Mouse (Mus musculus) neural tube, embryonic 14.5 days (tissue): ENCODE measurements at regions not wholly inside any gene's neighbourhood (a gene's known extent, or its start where the extent isn't known, plus 50 kb on each side); places are given as distances from the start of the nearest gene placed in this dataset.
"Not testable (repeated sequence)": the region's sequence is repeated elsewhere in the genome, so short reads cannot be mapped to it uniquely, and the experiment has no call there.

Source experiments
- ATAC-seq: fragments of 200-750 bp; cut with Nextera tagmentation; 2 replicates; pipeline ENCODE4 v1.8.0; 2017; ENCODE audit warnings: low read depth, mild to moderate bottlenecking, moderate TSS enrichment, moderate library complexity
- H3K27ac ChIP-seq: fragments of 300-500 bp; sonication (generic); 2 replicates; pipeline ENCODE4 v1.5.1; 2014; ENCODE audit warnings: low read depth, mild to moderate bottlenecking, control low read depth, low read length, moderate library complexity, mixed read lengths
- H3K27me3 ChIP-seq: fragments of 300-500 bp; sonication (generic); 2 replicates; pipeline ENCODE4 v1.6.1; 2014; ENCODE audit warnings: low read length; ENCODE audit not compliant: control insufficient read depth, insufficient read depth
- H3K36me3 ChIP-seq: fragments of 300-500 bp; sonication (generic); 2 replicates; pipeline ENCODE4 v1.6.1; 2014; ENCODE audit warnings: low read length, mixed read lengths; ENCODE audit not compliant: control insufficient read depth, insufficient read depth
- H3K4me1 ChIP-seq: fragments of 300-500 bp; sonication (generic); 2 replicates; pipeline ENCODE4 v1.6.1; 2014; ENCODE audit warnings: low read length; ENCODE audit not compliant: control insufficient read depth, insufficient read depth
- H3K4me2 ChIP-seq: fragments of 300-500 bp; sonication (generic); 2 replicates; pipeline ENCODE4 v1.6.1; 2014; ENCODE audit warnings: mild to moderate bottlenecking, low read depth, low read length, control low read depth
- H3K4me3 ChIP-seq: fragments of 300-500 bp; sonication (generic); 2 replicates; pipeline ENCODE4 v1.5.1; 2014; ENCODE audit warnings: low read depth, low read length, control low read depth, mixed read lengths
- H3K9ac ChIP-seq: fragments of 300-500 bp; sonication (generic); replicated peaks from 2 replicates; pipeline ENCODE4 v1.6.1; 2014; ENCODE audit warnings: low read depth, mild to moderate bottlenecking, control low read depth, low read length, mixed read lengths
- H3K9me3 ChIP-seq: fragments of 300-500 bp; sonication (generic); 2 replicates; pipeline ENCODE4 v1.6.1; 2016; ENCODE audit warnings: low read length; ENCODE audit not compliant: control insufficient read depth
- WGBS: fragments of 180-500 bp; shearing (Covaris S2); extraction: QIAGEN DNeasy Blood & Tissue Kit; methylation state at CpG from one replicate; pipeline ENCODE4 v1.1.7; 2014; 5-methylcytosine and 5-hydroxymethylcytosine counted together

DNA sequence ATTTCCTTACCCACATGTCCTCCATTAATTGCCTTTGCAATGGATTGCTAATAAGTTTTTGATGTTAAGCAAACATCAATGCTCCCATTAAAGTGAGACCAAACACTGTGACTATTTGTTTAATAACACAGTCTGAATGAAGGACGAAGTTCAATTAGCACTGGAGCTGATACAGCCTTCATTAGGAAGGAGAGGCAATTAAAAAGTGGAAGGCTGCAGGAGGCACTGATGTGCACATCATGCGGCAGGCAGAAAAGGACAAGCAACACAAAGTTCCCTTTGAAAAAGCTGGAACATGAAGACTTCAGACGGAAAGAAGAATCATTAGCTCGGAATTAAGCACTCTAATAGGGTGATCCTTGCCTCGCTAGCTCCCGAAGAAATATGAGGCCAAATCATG is 238.4 kb downstream of the Mat2b start:
- WGBS: 58% methylated on average over 6 of the region's 6 CpGs
- H3K4me2 ChIP-seq: no peak overlapping the region
- no peak overlapping the region for H3K9ac ChIP-seq

DNA sequence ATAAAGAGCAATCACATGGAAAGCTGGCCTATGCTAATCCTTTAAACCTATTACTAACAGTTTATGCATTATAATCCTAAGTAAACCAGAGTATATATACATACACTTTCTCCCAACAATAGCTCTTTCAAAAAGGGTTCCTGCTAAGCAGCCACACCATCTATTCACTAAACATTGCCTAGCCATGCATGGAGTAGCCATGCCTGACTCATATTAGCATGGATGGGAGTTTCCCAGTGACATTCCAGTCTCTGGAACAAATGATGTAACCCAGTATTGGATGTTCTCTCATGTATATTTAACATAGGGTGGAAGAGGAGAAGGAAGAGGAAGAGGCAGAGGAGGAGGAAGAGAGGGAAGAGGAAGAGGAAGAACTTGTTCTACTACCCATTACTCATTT is 240.0 kb downstream of the Mat2b start:
- not testable (repeated sequence) for H3K36me3 ChIP-seq, ATAC-seq, H3K27me3 ChIP-seq, H3K4me2 ChIP-seq, H3K27ac ChIP-seq, H3K4me1 ChIP-seq, H3K4me3 ChIP-seq, H3K9ac ChIP-seq, H3K9me3 ChIP-seq

More for the DNA sequence above, 238.4 kb downstream of the Mat2b start:
- Histone ChIP-seq H3K27ac (no peak overlapping the region), H3K9me3 (no peaks in the 10 kb centered on the region), H3K36me3 (no peaks in the 10 kb centered on the region), H3K27me3 (no peaks in the 10 kb centered on the region), H3K4me1 (no peaks in the 10 kb centered on the region), H3K4me3 (no peak overlapping the region)
- ATAC-seq: 0 out of 2 replicates have a peak, but pooled peaks have one; percentile 46

DNA sequence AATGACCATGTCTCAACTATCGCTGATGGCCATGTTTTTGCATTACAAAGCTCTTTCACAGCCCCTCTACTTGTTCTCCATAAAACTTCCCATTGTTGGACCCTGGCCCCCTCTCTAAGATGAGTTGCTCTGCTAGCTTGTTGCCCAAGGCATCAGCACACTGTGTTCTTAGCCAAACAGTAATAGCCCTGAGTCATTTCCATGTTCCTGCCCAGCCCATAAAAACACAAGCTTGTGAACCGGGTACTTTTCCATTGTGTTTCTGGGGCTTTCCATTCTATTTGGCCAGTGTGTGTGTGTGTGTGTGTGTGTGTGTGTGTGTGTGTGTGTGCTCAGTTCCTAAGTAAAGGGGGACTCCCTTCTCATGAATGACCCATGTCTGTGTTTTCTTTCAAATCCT is 248.2 kb downstream of the Mat2b start:
- Histone ChIP-seq H3K4me3 (no peak overlapping the region), H3K27me3 (no peaks in the 10 kb centered on the region), H3K9me3 (no peaks in the 10 kb centered on the region), H3K27ac (no peak overlapping the region), H3K9ac (no peak overlapping the region), H3K36me3 (no peaks in the 10 kb centered on the region), H3K4me1 (no peaks in the 10 kb centered on the region), H3K4me2 (no peak overlapping the region)
- 66% methylated on average over 2 of the region's 2 CpGs for WGBS
- ATAC-seq: no peak

DNA sequence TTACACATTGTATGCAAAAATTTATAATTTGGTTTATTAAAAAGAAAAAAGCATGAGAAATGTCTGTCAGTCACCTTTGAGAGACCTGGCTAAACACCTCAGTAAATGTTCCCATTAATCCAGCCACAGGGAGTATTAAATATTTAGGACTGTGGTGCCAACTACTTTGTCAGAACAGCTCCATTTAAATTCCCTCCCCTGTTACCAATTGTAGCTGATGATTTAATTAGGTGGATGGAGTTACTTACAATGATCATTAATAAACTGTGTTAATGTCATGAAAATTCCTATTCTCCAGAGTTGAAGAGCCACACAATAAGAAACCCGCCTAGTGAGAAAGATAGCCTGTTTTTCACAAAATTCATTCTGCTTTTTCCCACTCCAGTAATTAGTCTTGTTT is 261.0 kb downstream of the Mat2b start:
- H3K36me3 ChIP-seq: no peaks in the 10 kb centered on the region
- no peak overlapping the region for H3K9ac ChIP-seq
- no peak for ATAC-seq
- H3K4me2 ChIP-seq: no peak overlapping the region
- 60% methylated on average over 1 of the region's 1 CpGs for WGBS
- no peak overlapping the region for H3K27ac ChIP-seq
- H3K9me3 ChIP-seq: no peaks in the 10 kb centered on the region
- H3K4me1 ChIP-seq: no peaks in the 10 kb centered on the region
- H3K27me3 ChIP-seq: no peaks in the 10 kb centered on the region
- no peak overlapping the region for H3K4me3 ChIP-seq

DNA sequence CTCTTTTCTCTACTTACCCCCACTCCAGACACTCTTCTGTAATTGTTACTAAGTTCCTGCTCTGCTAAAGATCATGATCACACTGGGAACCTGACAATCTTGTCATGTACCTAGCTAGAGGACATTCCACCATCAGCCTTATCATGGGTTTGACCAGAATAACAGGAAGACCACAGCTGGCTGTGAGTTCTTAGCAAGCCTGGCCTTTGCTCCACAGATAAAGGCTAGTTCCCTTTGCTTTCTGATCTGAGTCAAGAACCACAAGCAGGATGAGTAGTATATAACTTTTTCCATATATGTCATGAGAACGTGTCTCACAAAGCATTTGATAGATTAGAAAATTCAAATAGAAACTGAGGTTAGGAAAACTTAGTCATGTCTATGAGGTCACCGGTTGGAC is 266.1 kb downstream of the Mat2b start:
- Histone ChIP-seq H3K27ac (no peak overlapping the region), H3K9ac (no peak overlapping the region)
- WGBS: 90% methylated on average over 2 of the region's 2 CpGs

DNA sequence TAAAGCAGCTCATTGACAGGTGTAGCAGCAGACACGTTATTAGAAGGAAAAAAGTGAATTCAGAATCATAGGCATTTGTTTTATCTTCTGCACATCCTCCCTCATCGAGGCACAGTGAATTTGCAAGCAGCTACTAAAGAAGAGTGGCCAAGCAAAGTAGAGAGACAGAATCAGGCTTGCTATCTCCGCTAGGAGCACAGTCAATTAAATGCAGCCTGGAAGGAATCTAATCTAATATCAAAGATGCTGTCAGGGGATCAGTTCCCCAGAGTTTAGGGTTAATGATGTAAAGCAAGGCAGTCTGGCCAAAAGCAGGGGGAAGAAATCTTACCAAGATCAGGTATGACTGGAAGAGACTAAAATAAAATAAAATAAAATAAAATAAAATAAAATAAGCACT is 270.7 kb downstream of the Mat2b start:
- Histone ChIP-seq H3K9me3 (no peaks in the 10 kb centered on the region), H3K4me3 (no peak overlapping the region), H3K36me3 (no peaks in the 10 kb centered on the region), H3K27ac (no peak overlapping the region), H3K27me3 (no peaks in the 10 kb centered on the region), H3K4me1 (no peaks in the 10 kb centered on the region), H3K9ac (no peak overlapping the region), H3K4me2 (no peak overlapping the region)
- 64% methylated on average over 3 of the region's 3 CpGs for WGBS
- no peak for ATAC-seq

More for the DNA sequence above, 266.1 kb downstream of the Mat2b start:
- no peak overlapping the region for H3K4me3 ChIP-seq
- ATAC-seq: no peak
- H3K4me1 ChIP-seq: no peaks in the 10 kb centered on the region
- H3K4me2 ChIP-seq: no peak overlapping the region
- no peaks in the 10 kb centered on the region for H3K9me3 ChIP-seq
- H3K27me3 ChIP-seq: no peaks in the 10 kb centered on the region
- no peaks in the 10 kb centered on the region for H3K36me3 ChIP-seq

DNA sequence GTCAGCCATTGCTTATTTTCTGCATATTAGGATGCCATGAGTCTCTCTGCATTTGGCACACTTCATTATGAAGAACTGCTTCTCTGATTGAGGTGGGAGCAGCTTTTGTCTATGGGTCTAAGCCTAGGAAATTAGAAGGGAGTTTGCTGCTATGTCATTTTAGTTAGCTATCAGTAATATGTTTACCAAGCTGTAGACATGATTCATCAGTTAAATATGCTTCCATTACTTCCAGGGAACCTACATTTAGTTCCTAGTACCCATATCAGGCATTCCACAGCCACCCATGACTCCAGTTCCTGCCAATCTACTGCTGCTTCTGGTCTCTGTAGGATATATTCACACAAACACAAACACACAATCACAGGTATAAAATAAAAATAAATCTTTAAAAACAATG is 287.4 kb downstream of the Mat2b start:
- Histone ChIP-seq H3K9ac (no peak overlapping the region), H3K4me1 (no peaks in the 10 kb centered on the region), H3K27ac (no peak overlapping the region), H3K4me3 (no peak overlapping the region), H3K27me3 (no peaks in the 10 kb centered on the region), H3K36me3 (no peaks in the 10 kb centered on the region), H3K9me3 (no peaks in the 10 kb centered on the region), H3K4me2 (no peak overlapping the region)
- ATAC-seq: no peak

DNA sequence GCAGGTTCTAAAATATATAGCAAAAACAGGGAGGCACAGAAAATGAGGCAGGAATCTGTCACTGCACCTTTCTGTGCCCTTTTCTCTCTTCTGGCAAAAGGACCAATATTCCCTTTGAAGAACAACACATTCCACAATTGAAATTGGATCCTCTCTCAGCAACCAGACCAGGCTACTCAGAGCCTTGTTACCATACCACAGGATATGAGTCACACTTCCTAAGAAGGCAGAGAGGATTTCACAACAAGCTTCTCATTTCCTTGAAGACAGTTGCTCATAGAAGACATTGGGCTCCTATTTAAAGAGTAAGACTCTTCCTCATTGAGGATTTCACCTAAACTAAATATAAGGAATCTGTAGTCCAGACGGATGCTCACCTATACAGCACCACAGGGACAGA is 292.8 kb downstream of the Mat2b start:
- Histone ChIP-seq H3K27me3 (no peaks in the 10 kb centered on the region), H3K9me3 (no peaks in the 10 kb centered on the region), H3K4me3 (no peak overlapping the region), H3K36me3 (no peaks in the 10 kb centered on the region), H3K4me1 (peaks cover 4% of the 10 kb centered on the region; the same call in 1 of the 2 replicates), H3K4me2 (no peak overlapping the region), H3K9ac (no peak overlapping the region), H3K27ac (no peak overlapping the region)
- WGBS: 70% methylated on average over 1 of the region's 1 CpGs
- no peak for ATAC-seq

DNA sequence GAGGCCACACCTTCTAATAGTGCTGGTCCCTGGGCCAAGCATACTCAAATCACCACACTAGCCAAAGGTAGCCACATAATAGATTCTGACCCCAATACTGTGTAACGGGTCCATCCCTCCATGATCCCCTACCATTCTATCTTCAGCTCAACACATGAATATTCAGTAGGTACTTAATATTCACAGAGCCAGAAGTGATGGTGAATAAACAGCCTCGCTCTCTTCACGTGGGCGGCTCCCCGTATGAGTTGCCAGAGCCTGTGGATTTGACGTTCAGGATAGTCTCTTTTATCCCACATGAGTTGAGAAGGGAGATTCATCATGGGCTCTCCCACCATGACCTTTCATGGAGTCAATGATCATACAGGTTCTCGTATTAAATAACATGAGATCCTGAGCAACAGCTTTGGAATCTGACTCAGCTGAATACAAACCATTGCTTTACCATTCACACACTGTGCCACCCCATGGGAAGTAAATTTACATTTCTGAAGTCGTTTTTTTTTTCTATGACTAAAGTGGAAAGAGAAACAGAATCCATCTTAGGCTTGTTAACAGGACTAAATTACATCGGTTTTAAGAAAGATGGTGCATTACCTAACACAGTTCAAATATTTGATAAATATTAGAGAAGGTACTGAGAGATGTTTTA is 297.4 kb downstream of the Mat2b start:
- Histone ChIP-seq H3K27ac (no peak overlapping the region), H3K36me3 (no peaks in the 10 kb centered on the region), H3K9me3 (no peaks in the 10 kb centered on the region), H3K4me1 (peaks cover 16% of the 10 kb centered on the region; the same call in 1 of the 2 replicates), H3K9ac (no peak overlapping the region), H3K27me3 (no peaks in the 10 kb centered on the region), H3K4me2 (no peak overlapping the region), H3K4me3 (no peak overlapping the region)
- 25% methylated on average over 9 of the region's 9 CpGs for WGBS
- ATAC-seq: peak; percentile 49; the same call in 1 of the 2 replicates
